Mouse (Mus musculus) brain, embryonic 14.5 days (tissue): ENCODE data around the gene Capn13.

ENCODE experiments used
- CTCF ChIP-seq: fragments of 200-500 bp; IDR thresholded peaks from 2 replicates; pipeline ENCODE4 v1.5.1; 2012; ENCODE audit warnings: inconsistent platforms, mild to moderate bottlenecking, moderate library complexity, borderline replicate concordance; ENCODE audit not compliant: insufficient read depth, insufficient read length; ENCODE audit errors: extremely low read depth
- POLR2A ChIP-seq: fragments of 200-500 bp; IDR thresholded peaks from 2 replicates; pipeline ENCODE4 v1.6.1; 2012; ENCODE audit warnings: mild to moderate bottlenecking, inconsistent platforms, borderline replicate concordance; ENCODE audit not compliant: poor library complexity, insufficient read depth, insufficient read length, severe bottlenecking; ENCODE audit errors: extremely low read depth

DNA sequence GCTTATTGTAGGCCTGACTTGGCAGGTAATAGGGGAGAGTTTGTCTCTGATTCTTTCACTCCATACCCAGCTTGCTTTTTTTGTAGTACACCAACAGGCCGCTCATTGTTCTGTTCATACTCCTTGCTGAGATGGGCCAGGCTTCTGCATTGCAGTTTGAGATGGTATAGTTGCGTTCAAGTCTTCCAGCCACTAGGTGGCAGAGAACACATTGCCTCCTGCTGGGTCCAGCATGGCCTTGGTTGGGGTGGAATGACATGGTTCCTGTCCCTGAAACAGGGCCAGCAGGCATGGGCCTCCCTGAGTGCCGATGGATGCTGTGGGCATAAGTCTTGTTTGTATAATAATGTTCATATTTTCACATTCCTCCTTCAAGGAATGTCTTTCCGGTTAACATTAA, 122.9 kb downstream of the Capn13 start:
- TF ChIP-seq CTCF (no peak), POLR2A (no peak)
